Mouse (Mus musculus): ENCODE measurements around the gene Hint3.
"Not testable (repeated sequence)": the region's sequence is repeated elsewhere in the genome, so short reads cannot be mapped to it uniquely, and the experiment has no call there.

Gene Hint3

DNA sequence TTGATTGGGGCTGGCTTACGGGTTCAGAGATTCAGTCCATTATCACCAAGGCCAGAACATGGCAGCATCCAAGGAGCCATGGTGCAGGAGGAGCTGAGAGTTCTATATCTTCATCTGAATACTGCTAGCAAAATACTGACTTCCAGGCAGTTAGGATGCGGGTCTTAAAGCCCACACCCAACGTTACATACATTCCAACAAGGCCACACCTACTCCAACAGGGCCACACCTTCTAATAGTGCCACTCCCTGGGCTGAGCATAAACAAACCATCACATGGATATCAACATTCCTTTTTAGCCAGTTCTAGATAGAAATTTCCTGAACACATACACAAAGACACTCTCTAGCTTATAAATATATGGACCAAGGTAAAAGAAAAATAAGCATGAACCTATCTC lies at the start of gene Hint3:
TSS of gene Hint3 (minus strand) at position 120 of the 400 bp plus-strand sequence.
- DNase-seq (ENCODE audit: low spot score), result no peak

DNA sequence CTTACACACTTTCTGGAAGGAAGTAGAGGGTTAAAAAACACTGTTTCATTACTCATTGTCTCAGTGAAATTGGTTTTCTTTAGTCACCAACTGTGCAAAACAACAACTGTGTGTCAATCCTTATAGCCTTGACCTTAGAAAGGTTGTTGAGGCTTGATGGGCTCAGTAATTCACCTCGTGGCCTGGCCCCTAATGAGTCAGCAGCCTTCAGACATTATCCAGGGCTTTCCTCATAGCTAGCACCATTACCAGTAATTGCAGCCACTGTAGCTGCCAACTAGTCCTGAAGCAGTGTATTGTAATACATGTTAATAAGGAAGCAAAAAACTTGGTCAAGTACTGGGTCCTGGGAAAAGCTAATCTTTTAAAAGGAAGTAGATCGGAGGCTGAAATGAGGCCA lies 48.6 kb upstream of the Hint3 start:
- DNase-seq (ENCODE audit: low spot score), result no peak

DNA sequence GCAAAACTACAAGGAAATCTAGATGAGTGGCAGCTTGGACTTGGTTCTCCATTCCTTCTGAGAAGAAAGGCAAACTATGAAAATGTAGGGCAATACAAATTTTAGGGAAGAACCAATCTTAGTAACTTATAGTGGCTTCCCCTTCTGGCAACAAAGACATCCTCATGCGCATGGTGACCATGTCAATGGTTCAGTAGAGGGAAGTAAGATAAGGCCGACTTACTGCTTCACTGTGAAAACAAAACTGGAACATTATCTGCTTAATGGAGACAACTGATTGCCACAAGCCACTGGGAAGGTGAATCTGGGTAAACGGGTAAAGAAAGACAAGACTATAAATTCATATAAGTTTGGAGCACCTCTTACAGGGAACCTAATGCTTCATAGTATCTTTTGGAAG lies 45.4 kb upstream of the Hint3 start:
- no peak for DNase-seq (ENCODE audit: low spot score)

DNA sequence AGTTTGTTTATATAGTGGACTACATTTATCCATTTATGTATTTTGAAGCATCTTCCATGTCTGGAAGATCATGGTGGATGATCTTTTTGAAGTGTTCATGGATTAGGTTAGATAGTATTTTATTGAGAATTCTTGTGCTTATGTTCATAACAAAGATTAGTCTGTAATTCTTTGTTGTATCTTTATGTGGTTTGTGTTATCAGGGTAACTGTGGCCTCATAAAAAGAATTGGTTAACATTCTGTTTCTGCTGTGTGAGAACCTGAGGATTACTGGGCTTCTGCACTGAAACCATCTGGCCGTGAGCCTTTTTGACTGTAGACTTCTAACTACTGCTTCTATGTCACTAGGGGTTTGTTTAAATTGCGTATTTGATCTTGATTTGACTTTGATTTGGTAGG lies 37.1 kb upstream of the Hint3 start:
- DNase-seq (ENCODE audit: low spot score), result no peak

DNA sequence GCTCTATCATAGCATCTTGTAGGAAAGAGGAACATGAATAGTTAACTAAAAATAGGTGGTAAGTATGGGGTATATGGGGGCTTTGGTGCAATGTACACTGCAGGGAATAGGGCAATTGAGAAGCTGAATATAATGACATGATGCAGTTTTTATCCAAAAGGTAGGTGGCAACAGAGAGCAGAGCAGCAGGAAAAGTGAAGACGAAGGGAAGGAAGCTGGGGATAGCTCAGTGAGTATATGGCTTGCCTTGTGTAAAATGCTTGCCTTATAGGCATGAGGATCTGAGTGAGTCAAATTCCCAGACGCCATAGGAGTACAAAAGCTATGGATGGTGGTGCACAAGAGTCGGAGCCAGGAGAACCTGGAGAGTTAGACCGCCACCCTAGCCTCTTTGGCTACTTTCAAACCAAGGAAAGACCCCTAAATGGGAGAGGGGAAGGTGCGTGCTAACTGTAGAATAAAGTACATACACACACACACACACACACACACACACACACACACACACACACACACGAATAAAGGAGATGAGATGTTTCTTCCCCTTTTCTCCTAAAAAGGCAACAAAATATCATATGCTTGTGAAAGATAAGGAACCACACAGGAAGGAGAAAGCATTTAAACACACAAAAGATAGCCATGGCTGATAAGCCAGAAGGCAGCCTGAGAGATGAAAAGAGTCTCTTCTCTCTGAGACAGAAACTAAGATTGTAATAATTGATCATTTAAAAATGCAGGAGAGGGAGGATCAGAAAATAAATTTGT lies 31.3 kb upstream of the Hint3 start:
- DNase-seq (ENCODE audit: low spot score), result no peak

DNA sequence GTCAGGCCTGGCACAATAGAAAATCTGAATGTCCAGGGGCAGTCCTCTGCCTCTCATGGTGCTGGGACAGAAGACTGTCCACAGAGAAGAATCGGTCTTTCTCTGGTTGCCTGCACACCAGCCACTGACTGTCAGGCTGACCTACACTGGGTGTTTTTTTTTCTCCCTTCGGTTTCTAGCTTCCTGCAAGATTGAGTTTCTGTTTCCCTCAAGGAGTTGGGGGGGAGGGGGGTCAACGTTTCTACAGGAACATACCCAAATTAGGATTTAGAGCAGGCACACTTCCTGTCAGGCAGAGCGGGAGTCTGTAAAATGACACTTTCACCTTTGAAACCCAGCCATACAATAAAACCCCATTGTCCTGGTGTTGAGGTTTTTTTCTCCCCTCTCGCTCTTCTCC lies 26.2 kb upstream of the Hint3 start:
- no peak for DNase-seq (ENCODE audit: low spot score)

DNA sequence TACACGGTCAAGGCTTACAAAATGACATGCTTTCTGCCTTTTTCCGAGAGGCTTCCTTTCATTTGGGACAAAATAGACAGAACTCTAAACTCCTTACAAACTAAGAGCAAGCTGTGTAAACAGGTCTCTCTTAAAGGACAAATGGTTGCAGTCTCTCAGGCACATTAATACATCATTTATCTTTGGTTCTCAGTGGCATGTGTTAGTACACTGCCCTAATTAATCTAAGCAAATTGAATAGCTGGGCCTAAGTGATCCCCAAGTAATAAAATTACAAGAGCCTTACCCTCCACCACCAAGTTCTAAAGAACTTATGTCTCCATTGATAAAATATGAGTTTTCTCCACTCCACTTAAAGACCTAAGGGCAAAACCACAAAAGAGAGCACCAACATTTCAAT lies 18.2 kb upstream of the Hint3 start:
- no peak for DNase-seq (ENCODE audit: low spot score)

DNA sequence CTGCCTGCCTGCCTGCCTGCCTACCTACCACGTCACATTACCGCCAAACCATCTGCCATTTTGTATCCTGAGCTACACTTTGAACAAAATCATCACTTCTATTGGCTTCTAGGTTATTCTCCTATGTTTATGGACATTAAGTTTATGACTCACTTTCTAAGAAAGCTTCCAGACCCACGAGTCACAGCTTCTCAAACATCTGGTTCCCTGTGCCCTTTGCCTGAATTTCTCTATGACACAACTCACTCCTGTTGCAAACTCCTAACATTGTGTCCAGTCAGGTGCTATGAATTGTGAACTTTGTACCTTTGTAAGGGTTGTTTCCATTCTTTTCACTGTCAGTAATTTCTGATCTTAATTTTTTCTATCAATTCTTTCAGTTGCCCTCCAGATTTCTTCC lies 8.8 kb upstream of the Hint3 start:
- no peak for DNase-seq (ENCODE audit: low spot score)

DNA sequence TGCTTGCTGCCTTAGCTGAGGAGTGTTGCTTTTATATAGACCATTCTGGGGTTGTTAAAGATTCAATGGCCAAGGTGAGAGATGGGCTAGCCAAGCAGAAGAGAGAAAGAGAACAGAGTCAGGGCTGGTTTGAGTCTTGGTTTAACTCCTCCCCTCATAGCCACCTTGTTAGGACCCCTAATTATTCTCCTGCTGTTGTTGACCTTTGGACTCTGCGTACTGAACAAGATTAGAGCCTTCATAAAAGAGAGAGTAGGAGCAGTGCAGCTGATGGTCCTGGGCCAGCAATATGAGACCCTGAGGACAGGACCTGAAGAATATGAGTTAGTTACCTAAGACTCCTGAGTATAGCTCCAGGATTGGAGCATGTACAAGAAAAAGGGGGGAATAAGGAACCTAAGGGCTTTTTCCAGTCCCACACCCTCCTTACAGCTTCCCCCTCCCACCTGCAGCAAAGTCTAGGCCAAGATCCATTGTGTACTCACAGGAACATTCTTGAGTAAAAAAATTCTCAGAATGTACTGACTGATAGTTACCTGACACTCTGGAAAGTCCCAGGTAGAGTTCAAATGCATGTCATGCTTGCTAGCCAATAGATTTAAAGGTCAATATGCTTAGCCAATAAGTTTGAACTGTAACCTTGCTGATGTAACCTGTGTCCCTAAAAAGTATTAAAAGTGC lies 7.2 kb upstream of the Hint3 start:
- DNase-seq (ENCODE audit: low spot score), result not testable (repeated sequence)

DNA sequence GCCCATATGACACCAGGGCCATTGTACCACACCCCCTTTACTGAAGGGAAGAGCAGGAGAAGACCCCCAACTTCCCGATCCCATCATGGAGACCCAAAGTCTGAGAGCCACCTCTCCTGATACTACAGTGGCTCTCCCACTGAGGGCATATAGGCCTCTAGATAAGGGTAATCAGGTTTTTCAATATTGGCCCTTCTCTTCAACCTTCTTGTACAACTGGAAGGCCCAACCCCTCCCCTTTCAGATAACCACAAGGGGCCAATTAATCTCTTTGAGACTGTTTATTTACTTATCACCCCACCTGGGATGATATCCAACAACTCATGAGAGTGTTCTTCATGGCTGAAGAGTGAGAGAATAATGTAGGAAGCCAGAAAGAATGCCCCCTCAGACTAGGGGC lies 3.3 kb upstream of the Hint3 start:
- no peak for DNase-seq (ENCODE audit: low spot score)

DNA sequence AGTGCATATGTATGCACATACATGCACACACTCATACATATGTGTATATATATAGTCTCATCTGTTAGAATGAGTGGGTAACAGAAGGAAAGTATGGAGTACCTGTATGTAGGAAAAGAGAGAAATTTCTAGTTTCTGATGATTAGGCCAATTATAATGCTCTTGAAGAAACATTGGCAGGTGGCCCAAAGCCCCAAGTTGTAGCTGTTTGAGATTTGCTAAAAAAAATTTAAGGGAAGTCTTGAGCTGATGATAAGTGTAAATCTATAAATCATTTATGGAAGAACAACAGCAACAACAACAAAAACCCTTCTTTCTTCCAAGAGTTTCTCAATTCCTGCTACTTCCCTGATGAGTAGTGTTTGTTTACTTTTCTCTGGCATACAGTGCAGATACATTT lies 545 bp upstream of the Hint3 start:
- DNase-seq (ENCODE audit: low spot score), result no peak

DNA sequence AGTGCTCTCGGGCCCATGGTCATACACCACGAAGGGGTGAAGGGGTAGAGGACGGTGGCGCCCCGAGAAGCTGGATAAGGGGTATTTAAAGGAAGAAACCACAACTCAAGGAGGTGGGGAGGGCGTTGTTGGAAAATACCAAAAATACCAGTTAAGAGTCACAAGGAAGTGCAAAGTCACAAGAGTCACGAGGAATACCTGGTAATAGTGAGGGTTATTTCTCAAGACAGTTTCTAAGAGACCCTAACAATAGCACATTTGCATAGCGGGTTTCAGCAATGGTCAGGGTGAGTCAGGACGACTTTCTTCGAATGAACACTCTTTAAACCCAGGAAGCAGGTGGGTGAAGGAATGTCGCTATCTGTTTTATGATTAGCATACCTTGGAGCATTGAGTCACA lies 988 bp downstream of the Hint3 start:
- not testable (repeated sequence) for DNase-seq (ENCODE audit: low spot score)

DNA sequence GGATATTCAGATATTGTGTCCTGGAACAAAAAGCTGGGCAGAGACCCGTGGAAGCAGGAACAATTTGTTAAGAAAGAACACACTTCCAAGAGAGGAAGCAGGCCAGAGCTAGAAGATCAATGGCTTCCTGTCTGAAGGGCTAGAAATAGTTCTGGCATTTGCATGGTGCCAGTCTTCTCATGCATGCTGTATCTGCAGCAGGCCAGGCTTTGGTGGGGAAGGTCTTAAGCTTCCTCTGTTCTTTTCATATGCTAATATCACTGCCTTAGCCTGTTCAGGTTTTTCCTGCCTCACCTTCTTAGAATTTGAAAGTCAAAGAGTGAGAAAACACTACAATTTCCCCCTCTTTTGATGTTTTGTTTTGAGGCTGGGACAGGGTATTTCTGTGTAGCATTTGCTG lies 1.9 kb downstream of the Hint3 start:
- no peak for DNase-seq (ENCODE audit: low spot score)

DNA sequence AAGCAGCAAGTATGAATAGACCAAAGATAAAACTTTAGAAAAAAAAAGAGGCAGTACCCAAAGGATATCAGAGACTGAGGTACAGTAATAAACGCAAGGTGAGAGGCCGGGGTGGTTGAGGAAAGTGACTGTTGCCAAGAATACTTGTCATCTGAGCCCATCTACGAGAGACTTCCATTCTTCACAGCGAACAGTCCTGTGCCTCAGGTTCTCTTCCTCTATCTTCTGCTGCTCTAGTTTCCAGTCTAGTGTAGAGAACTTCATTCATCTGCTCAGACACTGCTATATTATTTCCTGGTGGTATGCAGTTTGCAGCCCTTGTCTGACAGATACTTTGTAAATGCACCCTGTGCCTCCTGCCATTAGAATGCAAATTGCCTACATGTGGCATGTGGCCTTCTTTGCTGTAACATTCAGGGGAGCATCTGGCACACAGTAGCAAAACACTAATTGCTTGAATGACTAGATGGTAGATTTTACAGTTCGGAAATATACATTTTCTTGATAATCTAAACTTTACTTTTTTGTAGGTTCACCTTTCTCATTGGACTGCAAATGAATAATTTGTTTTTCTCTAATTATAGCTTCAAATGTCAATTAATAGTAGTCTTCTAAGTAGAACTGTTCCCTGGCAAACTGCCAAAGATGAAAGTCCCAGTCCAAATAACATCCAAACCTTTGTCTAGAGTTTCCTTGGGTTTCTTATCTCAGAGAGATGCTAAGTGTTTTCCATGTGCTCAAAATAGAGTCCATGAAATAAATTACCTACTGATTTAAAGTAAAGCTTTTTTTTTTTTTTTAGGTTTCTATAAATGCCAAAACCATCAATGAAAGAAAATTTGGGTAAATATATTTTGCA lies 5.0 kb downstream of the Hint3 start:
- no peak for DNase-seq (ENCODE audit: low spot score)

DNA sequence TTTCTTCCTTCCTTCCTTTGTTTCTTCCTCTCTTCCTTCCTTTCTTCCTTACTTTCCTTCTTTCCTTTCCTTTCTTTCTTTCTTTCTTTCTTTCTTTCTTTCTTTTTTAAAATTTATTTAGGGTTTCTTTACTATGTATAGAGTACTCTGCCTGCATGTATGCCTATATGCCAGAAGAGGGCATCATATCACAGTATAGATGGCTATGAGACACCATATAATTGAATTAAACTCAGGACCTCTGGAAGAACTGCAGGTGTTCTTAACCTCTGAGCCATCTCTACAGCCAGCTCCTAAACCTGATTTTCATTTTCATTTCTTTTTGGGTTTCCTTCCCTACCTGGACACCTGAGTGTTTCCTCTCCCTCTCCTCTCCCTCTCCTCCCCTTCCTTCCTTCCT lies 6.5 kb downstream of the Hint3 start:
- DNase-seq (ENCODE audit: low spot score), result no peak

DNA sequence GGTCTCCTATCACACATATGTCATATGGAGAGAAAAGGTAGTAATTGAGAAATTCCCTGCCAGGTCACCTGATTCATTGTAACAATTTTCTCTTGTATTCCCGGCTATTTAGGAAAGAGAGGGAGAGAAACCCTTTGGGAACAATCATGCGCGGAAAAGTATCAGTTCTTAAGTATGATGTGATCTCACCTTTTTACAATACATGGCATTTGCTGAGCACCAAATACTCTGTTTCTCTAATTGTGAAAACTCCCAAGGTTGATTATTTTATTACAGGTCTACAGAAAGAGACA lies 10.6 kb downstream of the Hint3 start:
- DNase-seq (ENCODE audit: low spot score), result no peak

DNA sequence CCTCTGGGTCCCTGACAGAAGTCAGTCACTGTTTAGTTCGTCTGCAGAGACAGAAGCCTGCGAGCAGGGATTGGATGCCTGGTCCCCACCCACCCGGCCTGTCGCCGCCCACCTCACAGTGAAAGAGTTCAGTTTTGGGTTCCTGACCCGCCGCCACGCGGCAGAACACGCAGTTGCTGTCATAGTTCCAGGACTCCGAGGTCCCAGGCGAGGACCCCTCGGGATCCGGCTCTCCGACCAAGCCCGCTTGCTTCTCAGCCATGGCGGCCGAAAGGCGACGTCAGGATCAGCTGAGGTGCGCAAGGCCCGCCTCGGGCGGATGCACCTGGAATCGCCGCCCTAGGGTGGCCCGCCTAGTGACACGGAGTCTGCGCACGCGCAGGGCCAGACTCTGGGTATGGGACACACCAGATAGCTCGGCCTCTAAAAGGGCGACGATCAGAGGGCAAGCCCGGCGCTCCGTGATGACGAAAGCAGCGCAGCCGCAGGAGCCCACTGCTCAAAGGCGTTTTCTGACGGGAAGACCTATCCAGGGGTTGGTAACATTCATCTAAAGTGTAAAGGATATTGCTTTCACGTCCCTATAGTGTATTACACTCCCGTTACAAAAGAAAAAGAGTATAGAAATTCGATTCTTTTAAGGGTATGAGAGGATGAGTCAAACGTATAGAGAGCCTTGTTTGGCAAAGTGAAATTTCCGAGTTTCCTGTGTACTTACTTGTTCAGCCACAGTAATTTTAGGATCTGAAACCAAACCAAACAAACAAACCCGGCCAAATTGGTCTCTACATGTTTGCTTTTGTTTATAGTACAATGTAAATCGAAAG lies 11.1 kb downstream of the Hint3 start:
- peak; percentile 98 for DNase-seq (ENCODE audit: low spot score)

DNA sequence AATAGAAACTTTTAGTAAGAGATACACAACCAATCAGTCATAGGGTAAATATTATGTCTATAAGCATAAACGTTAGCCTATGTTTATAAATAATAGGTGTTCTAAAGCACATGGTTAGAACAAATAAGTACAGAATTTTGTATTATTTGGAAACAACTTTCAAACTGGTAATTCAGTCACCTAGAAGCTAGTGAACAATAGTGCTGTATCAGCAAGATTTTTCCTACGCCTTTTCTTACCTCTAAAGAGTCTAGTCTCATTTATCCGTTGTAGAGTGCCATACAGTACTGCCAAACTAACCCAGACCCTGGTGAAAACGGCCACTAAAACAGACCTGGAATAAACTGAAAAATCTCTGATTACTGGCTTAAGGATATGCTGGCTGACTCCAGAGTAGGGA lies 16.4 kb downstream of the Hint3 start:
- no peak for DNase-seq (ENCODE audit: low spot score)

DNA sequence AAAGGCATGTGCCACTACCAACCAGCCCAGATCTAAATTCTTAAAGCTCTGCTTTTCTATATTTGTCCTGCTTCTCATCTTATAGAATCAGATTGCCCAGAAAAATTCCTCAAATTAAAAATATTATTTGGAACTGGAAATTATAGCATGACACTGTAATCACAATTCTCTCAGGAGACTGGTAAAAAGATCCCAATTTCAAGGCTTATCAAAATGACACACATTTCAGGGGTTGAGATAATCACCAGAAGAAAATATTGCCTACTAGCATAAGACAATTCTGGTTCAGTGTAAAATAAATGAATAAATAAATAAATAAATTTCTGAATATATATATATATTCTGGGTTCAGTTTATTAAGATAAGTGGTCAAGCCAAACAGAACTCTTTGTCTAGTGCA lies 19.8 kb downstream of the Hint3 start:
- DNase-seq (ENCODE audit: low spot score), result no peak

DNA sequence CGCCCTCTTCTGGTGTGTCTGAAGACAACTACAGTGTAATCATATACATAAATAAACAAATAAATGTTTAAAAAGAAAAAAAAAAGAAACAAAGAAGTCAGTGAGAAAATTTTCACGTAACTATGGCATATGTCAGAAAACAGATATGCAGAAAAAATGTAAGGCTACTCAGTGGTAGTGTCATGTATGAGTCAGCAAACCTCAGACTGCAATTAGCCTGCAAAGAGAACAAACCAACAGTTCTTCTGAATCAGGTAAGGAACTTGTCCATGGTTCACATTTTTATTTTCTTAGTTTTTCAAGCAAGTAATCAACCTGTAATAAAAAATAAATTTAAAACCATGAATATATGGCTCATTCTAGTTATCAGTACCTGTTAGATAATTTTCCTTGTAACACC lies 21.3 kb downstream of the Hint3 start:
- DNase-seq (ENCODE audit: low spot score), result no peak

DNA sequence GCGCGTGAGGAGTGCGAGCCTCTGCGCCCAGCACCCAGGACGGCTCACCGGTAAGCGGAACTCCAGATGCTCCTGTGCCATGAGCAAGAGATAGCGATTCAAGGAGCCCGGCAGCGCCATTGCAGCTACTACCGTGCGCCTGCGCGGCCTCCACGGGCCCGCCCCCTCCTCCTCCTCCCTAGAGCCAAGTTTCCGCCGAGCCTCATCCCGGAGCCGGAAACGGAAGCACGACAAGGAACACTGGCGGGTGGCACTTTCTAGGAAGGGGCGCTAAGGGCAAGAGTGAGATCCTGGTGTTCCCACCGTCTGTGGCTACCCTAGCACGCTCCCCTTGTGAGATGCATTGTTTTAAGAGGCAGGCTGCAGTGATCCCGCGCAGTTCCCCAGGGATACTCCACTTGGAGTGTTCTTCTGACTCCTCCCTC lies 28.9 kb downstream of the Hint3 start, which contains the start of gene Trmt11:
TSS of gene Trmt11 (minus strand) at position 208 of the 425 bp plus-strand sequence.
- peak; percentile 92 for DNase-seq (ENCODE audit: low spot score)

DNA sequence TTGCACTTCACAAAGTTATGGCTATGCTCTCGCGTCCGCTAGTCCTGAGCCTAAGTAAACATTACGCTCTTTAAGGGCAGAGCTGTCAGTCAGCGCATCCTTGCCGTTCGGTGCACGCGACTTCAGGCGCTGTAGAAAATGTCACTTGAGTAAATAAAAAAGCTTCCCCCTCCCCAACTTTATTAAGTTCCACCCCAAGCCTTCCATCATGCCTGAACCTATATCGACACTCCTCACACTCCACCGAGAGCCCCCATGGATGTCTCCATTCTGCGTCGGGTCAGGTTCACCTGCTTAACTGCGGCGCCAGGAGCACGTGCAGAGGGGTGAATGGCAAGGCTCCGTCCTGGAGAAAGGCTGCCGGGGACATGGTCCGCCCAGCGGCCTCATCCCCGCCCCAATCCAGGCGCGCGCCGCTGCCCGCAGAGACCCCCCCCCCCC lies 29.3 kb downstream of the Hint3 start:
- DNase-seq (ENCODE audit: low spot score), result no peak
